Mouse (Mus musculus): ENCODE measurements around the gene Rrp1b.

- no peak for TF ChIP-seq CTCF (IDR thresholded peaks at IDR 0.05)
- TF ChIP-seq POLR2A (IDR thresholded peaks at IDR 0.05; ENCODE audit: insufficient read depth, low read depth, low read length), result no peak
Observed at GRCm38 (mm10) chr17:32006800-32007199, 29.1 kb upstream of the Rrp1b start.
